Mouse (Mus musculus): ENCODE data around the gene Ckap2l. TPM values are rescaled to one million over a fixed set of nuclear protein-coding genes. Genes with fewer than 3 reads are reported as not detected.

Ckap2l gene
- 9.8 and 13.6 TPM in 2 replicates for polyA plus RNA-seq (2014; fragmentation: Nextera tagmentation; extraction: Ambion mirVana)

DNA sequence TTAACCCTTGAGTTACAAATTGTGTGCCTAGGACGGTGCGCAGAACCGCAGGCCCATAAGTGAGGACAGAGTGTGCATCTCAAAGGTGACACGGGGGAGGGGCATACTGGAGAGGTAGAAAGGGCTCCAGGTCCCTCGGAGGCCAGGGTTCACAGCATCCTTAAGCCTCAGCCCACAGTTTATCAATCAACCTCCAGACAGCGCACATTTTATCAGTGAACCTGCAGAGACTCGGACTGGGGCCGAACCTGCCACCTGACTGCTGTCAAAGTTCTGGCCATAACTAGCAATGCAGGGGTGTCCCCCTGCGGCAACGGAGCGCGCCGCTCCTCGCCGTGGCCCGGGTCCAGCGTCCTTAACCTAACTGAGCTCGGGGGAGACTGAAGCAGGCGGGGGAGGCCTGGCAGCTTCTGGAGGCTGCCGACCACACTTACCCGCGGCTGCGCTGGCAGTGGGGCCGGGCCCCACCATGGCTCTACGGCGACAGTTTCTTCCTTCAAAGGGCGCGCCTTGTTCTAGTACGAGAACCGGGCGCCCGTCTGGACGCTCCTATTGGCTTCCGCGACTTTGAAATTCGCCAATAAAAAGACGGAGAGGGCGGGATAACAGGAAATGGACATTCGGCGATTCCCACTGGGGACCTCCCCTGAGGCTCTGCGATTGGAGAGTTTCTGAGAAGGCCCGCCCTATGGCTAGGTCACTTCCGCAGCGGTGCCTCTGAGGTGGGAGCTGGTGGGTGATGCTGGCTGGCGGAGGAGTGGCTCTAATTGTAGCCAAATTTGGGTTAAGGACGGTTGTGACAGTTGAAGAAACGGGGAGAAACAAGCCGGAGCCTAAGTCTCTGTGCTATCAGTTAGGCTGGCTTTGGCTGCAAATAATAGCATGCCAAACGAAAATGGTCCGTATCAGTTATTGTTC lies at the start of gene Ckap2l:
TSS of gene Ckap2l (minus strand) at position 542 of the 918 bp plus-strand sequence.
- Histone ChIP-seq H3K4me3 (replicated peaks; ENCODE audit: low read length) (peak within 1 kb of the TSS; percentile 46), H3K36me3 (replicated peaks; ENCODE audit: control insufficient read depth, insufficient read depth) (no peaks in the 10 kb centered on the region), H3K4me2 (replicated peaks) (peak within 1 kb of the TSS; percentile 82), H3K27me3 (ENCODE audit: control insufficient read depth, insufficient read depth, low read length) (no peaks in the 10 kb centered on the region), H3K9me3 (ENCODE audit: control insufficient read depth, low read length) (no peaks in the 10 kb centered on the region), H3K4me1 (replicated peaks; ENCODE audit: control insufficient read depth, insufficient read depth, low read length) (no peaks in the 10 kb centered on the region), H3K27ac (peak within 1 kb of the TSS; percentile 93), H3K9ac (peak within 1 kb of the TSS; percentile 61)
- DNase-seq (ENCODE audit: low spot score), result peak; percentile 99
- peak; percentile 100 for ATAC-seq (ENCODE audit: low FRiP score)
- under 1% methylated on average over 50 of the region's 50 CpGs for WGBS

DNA sequence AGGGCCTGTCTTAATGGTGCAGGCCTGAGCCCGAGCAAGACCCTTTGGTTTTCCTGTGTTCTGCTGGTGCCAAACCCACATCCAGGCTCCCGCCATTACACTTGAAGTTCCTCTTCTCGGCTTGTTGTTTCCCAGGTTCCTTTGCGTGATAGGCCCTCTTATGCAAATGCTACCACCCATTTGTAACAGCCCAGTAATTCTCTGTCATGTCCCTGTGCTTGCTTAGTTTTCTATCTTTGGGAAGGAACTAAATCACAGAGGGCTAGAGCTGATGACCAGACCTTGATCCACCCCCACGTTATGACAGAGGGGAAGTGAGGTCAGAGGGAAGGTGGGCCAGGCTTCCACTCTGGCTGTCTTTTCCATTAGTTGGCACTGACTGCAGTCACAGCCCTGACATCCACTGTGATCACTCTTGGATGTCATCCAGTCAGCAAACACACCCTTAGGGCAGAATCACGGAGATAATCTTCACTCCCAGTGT lies 41.2 kb upstream of the Ckap2l start:
- Histone ChIP-seq H3K9ac (no peak overlapping the region), H3K4me3 (replicated peaks; ENCODE audit: low read length) (no peak overlapping the region), H3K9me3 (ENCODE audit: control insufficient read depth, low read length) (peaks cover 4% of the 10 kb centered on the region; the same call in 1 of the 2 replicates), H3K4me1 (replicated peaks; ENCODE audit: control insufficient read depth, insufficient read depth, low read length) (no peaks in the 10 kb centered on the region), H3K27me3 (ENCODE audit: control insufficient read depth, insufficient read depth, low read length) (no peaks in the 10 kb centered on the region), H3K36me3 (replicated peaks; ENCODE audit: control insufficient read depth, insufficient read depth) (no peaks in the 10 kb centered on the region), H3K27ac (no peak overlapping the region), H3K4me2 (replicated peaks) (no peak overlapping the region)
- 78% methylated on average over 6 of the region's 6 CpGs for WGBS
- ATAC-seq (ENCODE audit: low FRiP score), result no peak
- no peak for DNase-seq (ENCODE audit: low spot score)

- Histone ChIP-seq H3K36me3 (replicated peaks; ENCODE audit: control insufficient read depth, insufficient read depth) (no peaks in the 10 kb centered on the region), H3K27ac (no peak overlapping the region), H3K9ac (no peak overlapping the region), H3K4me2 (replicated peaks) (no peak overlapping the region), H3K27me3 (ENCODE audit: control insufficient read depth, insufficient read depth, low read length) (no peaks in the 10 kb centered on the region), H3K9me3 (ENCODE audit: control insufficient read depth, low read length) (no peaks in the 10 kb centered on the region), H3K4me3 (replicated peaks; ENCODE audit: low read length) (no peak overlapping the region), H3K4me1 (replicated peaks; ENCODE audit: control insufficient read depth, insufficient read depth, low read length) (no peaks in the 10 kb centered on the region)
- ATAC-seq (ENCODE audit: low FRiP score) (no peak), DNase-seq (ENCODE audit: low spot score) (no peak)
- 61% methylated on average over 4 of the region's 4 CpGs for WGBS
Observed at GRCm38 (mm10) chr2:129333471-129333870, 36.5 kb upstream of the Ckap2l start.

DNA sequence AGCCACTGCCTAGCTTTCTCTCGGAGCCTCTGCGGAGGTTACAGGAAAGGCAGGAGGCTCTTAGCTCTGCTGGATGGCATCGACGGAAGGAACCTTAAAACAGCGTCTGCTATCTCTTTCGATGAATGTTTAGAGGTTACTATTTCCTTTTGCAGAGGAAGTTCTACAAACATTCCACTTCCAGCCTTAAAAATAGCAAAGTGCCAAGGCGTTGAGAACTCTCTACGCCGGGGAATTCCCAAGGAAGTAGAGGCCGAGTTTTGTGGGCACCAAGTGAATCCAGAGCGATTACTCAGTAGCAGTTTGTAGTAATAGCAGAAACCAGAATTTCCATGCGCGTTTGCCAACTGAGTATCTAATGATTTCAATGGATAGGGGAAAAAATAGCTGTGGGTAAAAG lies 33.5 kb upstream of the Ckap2l start:
- no peak overlapping the region for H3K9ac ChIP-seq
- no peak overlapping the region for H3K4me2 ChIP-seq (replicated peaks)
- no peaks in the 10 kb centered on the region for H3K27me3 ChIP-seq (ENCODE audit: control insufficient read depth, insufficient read depth, low read length)
- DNase-seq (ENCODE audit: low spot score) (no peak), ATAC-seq (ENCODE audit: low FRiP score) (no peak)
- H3K9me3 ChIP-seq (ENCODE audit: control insufficient read depth, low read length), result no peaks in the 10 kb centered on the region
- 92% methylated on average over 13 of the region's 13 CpGs for WGBS
- no peaks in the 10 kb centered on the region for H3K4me1 ChIP-seq (replicated peaks; ENCODE audit: control insufficient read depth, insufficient read depth, low read length)
- H3K27ac ChIP-seq, result no peak overlapping the region
- no peaks in the 10 kb centered on the region for H3K36me3 ChIP-seq (replicated peaks; ENCODE audit: control insufficient read depth, insufficient read depth)
- no peak overlapping the region for H3K4me3 ChIP-seq (replicated peaks; ENCODE audit: low read length)

- H3K4me1 ChIP-seq (replicated peaks; ENCODE audit: control insufficient read depth, insufficient read depth, low read length), result no peaks in the 10 kb centered on the region
- ATAC-seq (ENCODE audit: low FRiP score) (no peak), DNase-seq (ENCODE audit: low spot score) (no peak)
- H3K27ac ChIP-seq, result no peak overlapping the region
- H3K27me3 ChIP-seq (ENCODE audit: control insufficient read depth, insufficient read depth, low read length), result no peaks in the 10 kb centered on the region
- no peak overlapping the region for H3K4me3 ChIP-seq (replicated peaks; ENCODE audit: low read length)
- H3K4me2 ChIP-seq (replicated peaks), result no peak overlapping the region
- no peaks in the 10 kb centered on the region for H3K36me3 ChIP-seq (replicated peaks; ENCODE audit: control insufficient read depth, insufficient read depth)
- WGBS, result 72% methylated on average over 7 of the region's 7 CpGs
- no peaks in the 10 kb centered on the region for H3K9me3 ChIP-seq (ENCODE audit: control insufficient read depth, low read length)
- H3K9ac ChIP-seq, result no peak overlapping the region
Observed at GRCm38 (mm10) chr2:129330024-129330423, 33.0 kb upstream of the Ckap2l start.

DNA sequence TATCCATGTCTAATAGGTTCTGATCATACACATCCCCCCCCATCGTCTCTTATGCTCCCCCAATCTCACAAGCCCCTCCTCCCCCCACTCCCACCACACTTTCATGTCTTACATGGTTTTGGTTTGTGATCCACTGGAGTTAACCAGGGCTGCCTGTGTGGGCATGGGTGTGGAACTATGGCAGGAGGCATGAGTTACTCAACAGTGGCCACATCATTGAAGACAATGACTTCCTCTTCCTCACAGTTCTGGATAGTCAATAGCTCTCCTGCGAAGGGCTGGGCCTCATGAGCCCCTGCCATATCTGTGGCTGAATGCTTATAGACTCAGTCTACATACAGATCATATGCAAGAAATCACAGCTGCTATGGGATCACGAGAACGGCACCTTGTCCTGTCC lies 31.2 kb upstream of the Ckap2l start:
- H3K9me3 ChIP-seq (ENCODE audit: control insufficient read depth, low read length), result no peaks in the 10 kb centered on the region
- no peak overlapping the region for H3K27ac ChIP-seq
- H3K36me3 ChIP-seq (replicated peaks; ENCODE audit: control insufficient read depth, insufficient read depth), result no peaks in the 10 kb centered on the region
- no peak overlapping the region for H3K9ac ChIP-seq
- H3K4me2 ChIP-seq (replicated peaks), result no peak overlapping the region
- 86% methylated on average over 4 of the region's 4 CpGs for whole genome bisulfite sequencing
- H3K27me3 ChIP-seq (ENCODE audit: control insufficient read depth, insufficient read depth, low read length), result no peaks in the 10 kb centered on the region
- H3K4me3 ChIP-seq (replicated peaks; ENCODE audit: low read length), result no peak overlapping the region
- ATAC-seq (ENCODE audit: low FRiP score) (no peak), DNase-seq (ENCODE audit: low spot score) (no peak)
- H3K4me1 ChIP-seq (replicated peaks; ENCODE audit: control insufficient read depth, insufficient read depth, low read length), result no peaks in the 10 kb centered on the region

- H3K27ac ChIP-seq, result no peak overlapping the region
Observed at GRCm38 (mm10) chr2:129324216-129324615, 27.2 kb upstream of the Ckap2l start.

DNA sequence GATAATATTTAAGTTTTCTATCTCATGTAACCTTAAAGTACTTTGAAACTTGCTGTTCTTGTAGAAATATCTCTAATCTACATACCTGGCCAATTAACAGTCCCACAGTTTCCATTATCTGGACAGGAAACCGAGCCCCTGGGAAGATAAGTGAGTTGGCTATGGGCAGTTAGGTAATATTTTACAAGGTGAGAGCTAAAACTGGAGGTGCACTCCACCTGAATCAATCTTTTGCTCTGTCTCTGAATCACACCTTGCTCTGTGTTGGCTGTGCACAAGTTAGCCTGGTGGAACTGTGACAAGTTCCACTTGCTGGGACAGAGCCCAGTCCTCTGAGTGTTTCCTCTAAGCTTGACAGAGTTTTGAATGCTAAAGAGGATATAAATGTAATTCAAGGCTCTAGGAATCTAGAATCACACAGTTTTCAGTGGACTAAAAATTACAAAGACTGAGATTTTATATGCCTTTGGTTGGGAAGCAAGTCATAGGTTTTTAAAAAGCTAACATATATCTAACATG lies 25.2 kb upstream of the Ckap2l start:
- DNase-seq (ENCODE audit: low spot score) (no peak), ATAC-seq (ENCODE audit: low FRiP score) (no peak)
- Histone ChIP-seq H3K27me3 (ENCODE audit: control insufficient read depth, insufficient read depth, low read length) (no peaks in the 10 kb centered on the region), H3K4me2 (replicated peaks) (no peak overlapping the region), H3K9ac (no peak overlapping the region), H3K4me3 (replicated peaks; ENCODE audit: low read length) (no peak overlapping the region), H3K36me3 (replicated peaks; ENCODE audit: control insufficient read depth, insufficient read depth) (no peaks in the 10 kb centered on the region), H3K9me3 (ENCODE audit: control insufficient read depth, low read length) (no peaks in the 10 kb centered on the region), H3K27ac (no peak overlapping the region), H3K4me1 (replicated peaks; ENCODE audit: control insufficient read depth, insufficient read depth, low read length) (no peaks in the 10 kb centered on the region)
- whole genome bisulfite sequencing, result 71% methylated on average over 1 of the region's 1 CpGs

More at GRCm38 (mm10) chr2:129324216-129324615, 27.2 kb upstream of the Ckap2l start:
- 82% methylated on average over 3 of the region's 3 CpGs for WGBS
- no peaks in the 10 kb centered on the region for H3K27me3 ChIP-seq (ENCODE audit: control insufficient read depth, insufficient read depth, low read length)
- H3K9me3 ChIP-seq (ENCODE audit: control insufficient read depth, low read length), result no peaks in the 10 kb centered on the region
- ATAC-seq (ENCODE audit: low FRiP score) (no peak), DNase-seq (ENCODE audit: low spot score) (no peak)
- no peak overlapping the region for H3K9ac ChIP-seq
- H3K4me1 ChIP-seq (replicated peaks; ENCODE audit: control insufficient read depth, insufficient read depth, low read length), result no peaks in the 10 kb centered on the region
- H3K36me3 ChIP-seq (replicated peaks; ENCODE audit: control insufficient read depth, insufficient read depth), result no peaks in the 10 kb centered on the region
- H3K4me3 ChIP-seq (replicated peaks; ENCODE audit: low read length), result no peak overlapping the region
- no peak overlapping the region for H3K4me2 ChIP-seq (replicated peaks)

DNA sequence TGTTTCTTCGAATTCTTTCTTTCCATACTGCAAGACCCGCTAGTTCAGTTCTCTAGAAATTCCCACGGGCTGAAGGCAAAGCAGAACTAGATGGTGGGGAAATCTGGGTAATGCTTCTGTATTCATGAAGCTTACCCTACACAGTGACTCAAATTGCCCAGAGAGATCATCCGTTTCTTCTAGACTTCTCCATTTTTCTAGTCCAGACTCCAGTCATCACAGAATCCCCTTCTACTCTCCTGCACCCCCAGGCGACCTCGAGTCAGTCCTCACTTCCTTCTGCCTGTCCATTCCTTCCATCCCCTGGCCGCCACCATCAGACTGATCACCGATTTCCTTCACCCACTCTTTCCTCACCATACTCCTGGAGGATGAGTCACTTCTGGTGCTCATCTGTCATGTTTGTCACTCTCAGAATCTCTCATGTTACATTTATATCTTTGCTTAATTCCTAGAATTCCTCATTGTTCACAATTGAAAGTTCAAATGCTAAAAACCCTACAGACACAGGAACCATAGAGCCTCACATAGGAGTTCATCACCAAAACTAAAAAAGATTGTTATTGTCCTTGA lies 23.1 kb upstream of the Ckap2l start:
- no peak for ATAC-seq (ENCODE audit: low FRiP score)
- Histone ChIP-seq H3K9ac (no peak overlapping the region), H3K36me3 (replicated peaks; ENCODE audit: control insufficient read depth, insufficient read depth) (no peaks in the 10 kb centered on the region)

More for the DNA sequence above, 23.1 kb upstream of the Ckap2l start:
- Histone ChIP-seq H3K4me2 (replicated peaks) (no peak overlapping the region), H3K9me3 (ENCODE audit: control insufficient read depth, low read length) (no peaks in the 10 kb centered on the region), H3K4me3 (replicated peaks; ENCODE audit: low read length) (no peak overlapping the region), H3K4me1 (replicated peaks; ENCODE audit: control insufficient read depth, insufficient read depth, low read length) (no peaks in the 10 kb centered on the region), H3K27me3 (ENCODE audit: control insufficient read depth, insufficient read depth, low read length) (no peaks in the 10 kb centered on the region), H3K27ac (no peak overlapping the region)
- WGBS, result 85% methylated on average over 8 of the region's 8 CpGs
- DNase-seq (ENCODE audit: low spot score), result no peak
